Mouse (Mus musculus) urinary bladder, postnatal 10 days (tissue): ENCODE measurements around the gene Tyw3.

Source experiments
- DNase-seq: peaks from one replicate; pipeline ENCODE4 v3.0.0; 2022; ENCODE audit warnings: low spot score

The Tyw3 gene

DNA sequence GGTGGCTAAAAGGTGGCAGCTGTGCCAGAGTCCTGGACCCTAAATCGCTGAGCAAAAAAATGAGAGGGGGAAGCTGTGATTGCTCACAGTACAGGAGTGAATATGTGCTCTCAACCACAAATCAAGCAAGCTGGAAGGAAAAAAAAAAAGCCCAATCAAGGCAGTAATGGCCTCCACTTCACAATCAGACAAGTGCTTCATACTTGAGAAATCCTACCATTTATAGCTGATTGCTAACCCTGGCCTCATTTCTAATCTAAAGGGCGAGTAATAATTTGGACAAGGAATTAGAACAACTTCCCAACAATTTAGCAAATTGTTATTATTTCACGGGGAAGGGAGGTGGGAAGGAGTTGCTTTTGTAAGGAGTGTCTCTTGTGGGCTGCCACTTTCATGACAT lies 31.5 kb downstream of the Tyw3 start:
- no peak for DNase-seq

DNA sequence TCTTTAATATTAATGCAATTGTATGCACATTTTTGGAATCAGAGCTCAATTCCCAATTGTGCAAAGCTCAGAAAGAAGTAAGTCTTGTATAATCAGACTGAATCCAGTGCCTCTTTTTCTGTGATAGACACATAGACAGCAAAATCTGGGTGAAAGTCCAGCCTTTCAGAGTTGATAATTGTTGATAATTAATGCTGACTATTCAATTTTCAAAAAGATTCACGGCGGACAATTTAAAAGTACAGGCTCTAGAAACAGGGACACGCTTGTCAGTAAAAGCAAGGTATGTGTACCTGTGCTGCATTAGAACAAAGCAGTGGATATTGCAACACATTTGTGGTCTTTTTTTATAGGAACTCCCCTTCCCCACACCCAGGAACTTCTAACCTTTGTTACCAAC lies 34.7 kb downstream of the Tyw3 start:
- DNase-seq = no peak

DNA sequence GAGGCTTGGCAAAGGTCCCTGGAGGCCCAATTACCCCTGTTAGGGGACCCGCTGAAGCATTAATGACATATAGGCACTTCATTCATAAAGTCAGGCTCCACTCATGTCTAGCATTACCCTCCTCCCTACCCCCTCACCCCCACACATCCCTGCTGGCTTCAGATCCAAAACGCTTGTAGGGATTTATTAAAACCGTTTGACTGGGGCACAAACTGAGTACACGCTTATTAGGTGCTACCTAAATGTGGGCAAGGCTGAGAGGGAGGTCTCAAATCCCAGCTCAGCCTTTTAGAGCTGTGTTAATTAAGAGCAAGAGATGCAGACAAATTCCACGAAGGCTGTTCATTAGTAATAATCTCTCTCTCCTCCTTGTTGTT lies 45.9 kb downstream of the Tyw3 start:
- DNase-seq = no peak

DNA sequence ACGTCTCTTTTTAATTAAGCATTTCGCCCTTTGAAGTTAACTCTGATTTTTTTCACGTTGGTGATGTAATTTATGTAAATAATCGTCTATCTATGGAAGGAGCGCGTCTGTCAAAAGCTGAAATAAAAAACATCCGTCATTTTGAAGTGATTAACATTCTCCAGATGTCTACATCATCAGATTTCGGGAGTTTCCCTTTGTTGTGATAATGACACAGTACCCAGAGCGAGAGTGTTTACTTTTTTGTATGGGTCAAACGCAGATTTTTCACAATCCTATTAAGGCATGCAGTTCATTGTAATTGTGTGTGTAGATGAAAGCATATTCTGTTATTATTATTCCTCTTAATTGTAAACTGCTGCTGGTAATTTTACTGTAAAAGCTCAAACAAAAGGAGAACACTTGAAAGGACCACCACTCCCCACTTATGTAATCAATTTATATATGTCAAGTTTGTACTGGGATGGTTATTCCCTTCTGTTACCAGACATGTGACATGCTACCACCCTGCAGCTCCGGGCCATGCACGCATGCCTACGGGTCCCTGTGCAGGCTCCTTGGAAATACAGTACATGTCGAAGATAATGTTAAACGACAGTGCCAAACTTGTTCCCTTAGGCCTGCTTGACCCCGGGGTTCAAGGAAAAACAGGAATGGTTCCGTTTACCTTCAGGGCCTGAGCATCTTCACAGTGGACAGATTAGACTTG lies 46.4 kb downstream of the Tyw3 start:
- no peak for DNase-seq

DNA sequence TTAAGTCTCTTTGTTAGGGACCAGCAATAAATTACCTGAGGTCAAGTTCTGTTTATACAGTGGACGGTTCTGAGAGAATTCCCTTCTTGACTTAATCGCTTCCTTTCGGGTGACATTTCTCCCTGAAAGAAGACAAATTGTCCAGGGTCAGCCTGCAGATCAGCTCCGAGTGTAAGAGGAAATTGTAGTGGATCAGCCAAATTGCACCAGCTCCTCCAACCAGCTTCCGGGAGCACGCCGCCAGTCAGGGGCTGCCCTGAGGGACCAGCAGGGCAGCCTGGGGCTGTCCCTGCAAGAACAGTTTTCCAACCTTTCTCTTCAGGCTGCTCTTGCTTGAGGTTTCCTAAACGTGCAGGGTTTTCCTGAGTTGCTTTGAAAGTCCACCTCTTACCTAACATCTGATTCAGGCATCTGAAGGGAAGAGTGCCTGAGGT lies 48.0 kb downstream of the Tyw3 start:
- no peak for DNase-seq

DNA sequence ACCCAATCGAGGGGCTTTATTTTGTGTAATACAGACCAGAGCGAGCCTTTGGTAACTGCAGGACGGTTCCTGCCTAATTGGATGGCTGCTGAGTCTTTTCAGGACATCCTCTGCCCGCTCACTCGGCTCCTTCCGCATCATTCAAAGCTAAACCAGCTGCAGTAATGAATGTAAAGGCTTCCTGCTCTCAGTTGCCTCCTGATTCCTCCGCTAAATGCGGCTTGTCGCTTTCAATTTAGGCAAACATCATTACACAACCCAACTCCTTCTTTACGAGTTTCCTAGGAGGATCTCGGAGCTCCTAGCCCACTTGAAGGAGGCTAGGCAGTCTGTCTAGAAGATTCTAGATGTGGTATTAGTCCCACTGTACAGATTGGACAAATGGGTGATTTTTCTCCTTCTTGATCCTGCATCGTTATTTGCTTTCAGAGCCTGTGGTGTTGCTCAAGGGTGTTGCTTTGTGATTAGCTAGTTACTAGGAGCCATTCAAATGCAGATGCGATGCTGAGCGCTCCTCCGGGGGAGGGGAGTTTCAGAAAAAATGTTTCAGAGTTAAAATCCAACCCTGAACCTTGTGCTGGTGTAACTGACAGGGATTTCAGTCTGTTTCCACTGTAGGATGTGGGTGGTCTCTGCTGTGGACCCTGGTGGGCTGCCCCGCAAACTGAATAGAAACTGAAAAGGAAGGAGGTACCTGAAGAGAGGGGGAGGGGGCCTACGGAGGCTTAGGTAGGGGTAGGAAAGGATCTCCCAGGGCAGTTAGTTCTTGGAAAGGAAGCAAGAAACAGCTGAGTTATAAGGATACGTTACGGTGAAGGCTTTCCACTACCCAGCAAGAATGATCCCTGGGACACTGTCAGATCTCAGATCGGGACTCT lies 49.1 kb downstream of the Tyw3 start:
- no peak for DNase-seq

DNA sequence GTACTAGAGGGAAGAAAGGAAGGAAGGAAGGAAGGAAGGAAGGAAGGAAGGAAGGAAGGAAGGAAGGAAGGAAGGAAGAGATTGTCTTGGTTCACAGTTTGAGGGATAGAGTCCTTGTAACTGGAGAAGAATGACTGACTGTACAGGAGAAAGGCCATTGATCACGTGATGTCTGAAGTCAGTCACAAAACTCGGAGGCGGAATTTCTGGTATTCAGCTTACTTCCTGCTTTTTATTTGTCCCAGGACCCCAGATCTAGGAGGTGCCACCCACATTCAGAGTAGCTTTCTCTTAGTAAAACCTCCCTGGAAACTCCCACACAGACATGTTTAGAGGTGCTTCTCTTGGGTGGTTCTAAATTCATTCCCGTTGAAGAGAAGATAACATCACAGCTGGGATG lies 50.7 kb downstream of the Tyw3 start:
- DNase-seq = no peak

DNA sequence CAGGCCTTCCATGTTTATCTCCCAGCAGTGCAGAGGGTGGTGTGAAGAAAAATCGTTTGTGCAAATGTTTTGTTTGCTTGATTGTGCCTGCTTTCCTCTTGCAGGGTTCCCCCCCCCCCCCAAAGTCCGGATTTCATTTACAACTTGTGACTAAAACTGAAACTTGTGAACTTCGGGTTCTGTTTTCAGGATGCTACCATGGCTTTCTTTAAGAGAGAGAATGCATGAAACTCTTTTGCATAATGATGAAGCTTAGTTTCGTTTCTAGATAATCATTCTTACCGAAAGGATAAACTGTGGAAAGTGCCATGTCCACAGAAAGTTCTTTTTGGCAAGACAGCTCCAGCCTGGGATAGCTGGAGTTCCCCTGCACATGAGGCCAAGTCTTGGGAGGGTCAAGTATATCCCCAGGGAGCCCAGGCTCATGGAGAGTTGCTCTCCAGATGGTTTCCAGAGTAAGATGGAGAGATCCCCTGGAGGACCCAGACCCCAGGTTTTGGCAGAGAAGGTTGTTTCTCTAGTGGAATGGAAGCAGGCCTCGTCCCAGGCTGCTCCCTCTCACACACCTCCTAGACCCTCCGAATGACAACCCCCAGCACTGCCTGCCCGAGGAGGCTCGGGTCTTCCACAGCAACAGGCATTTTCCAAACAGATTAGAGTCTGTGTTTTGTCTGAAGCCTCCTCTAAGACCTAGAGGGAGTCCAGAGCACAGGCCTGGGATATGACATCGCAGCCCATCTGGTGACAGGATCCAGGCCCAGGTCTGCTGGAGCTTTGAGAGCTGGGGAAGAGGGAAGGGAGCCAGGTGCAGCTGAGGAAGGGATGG lies 56.6 kb downstream of the Tyw3 start:
- DNase-seq = no peak

DNA sequence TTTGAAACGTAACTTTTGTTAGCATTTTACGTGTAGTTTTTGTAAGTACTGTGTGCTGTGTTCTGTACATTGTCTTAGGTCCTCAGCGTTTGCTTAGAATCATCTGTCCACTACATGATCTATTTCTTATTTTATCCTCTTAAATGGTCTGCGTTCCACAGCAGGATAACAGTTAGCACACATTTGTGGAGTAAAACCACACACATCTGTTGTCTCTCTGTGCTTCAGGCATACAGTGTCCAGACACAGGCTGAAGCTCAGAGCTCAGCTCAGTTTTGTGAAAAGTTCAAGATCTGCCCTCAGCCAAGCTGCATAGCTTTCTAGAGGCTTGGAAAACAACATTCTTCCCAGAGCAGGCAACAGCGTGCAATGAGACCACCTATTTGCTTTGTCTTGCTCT lies 60.8 kb downstream of the Tyw3 start:
- no peak for DNase-seq

DNA sequence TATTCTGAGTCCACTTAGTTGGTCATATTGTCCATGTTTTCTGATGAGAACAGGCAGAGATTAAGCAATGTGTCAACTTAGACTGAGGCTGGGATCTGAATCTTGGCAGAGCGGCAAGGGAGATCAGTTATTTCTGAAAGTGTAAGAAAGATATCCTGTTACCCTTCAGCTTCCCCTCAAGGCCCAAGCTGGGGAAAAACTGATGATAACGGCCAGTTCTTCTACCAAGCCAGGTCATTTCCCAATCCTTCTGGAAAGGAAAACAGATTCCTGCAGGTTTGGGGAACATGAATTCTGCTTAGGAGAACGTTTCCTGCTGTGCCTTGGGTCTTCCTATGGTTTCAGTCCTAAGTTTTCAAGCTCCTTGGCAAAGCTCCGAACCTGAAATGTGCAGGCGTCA lies 63.7 kb downstream of the Tyw3 start:
- no peak for DNase-seq

DNA sequence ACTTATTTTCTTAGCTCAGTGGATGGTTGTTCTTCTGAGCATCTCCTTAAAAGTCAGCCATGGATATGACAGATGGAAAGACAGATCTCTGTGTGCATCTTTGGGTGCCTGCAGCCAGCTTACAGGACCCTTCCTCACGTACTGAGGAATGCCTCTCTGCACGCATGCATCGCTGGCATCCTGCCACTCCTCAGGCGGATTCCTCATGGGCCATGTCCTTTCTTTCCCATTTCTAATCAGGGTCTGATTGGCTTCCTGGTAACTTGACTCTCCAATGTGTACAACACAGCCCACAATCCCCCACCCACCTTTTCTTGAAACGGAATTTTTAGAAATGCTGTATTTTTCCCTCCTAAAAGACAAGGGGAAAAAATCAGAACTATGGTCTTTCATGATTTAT lies 67.9 kb downstream of the Tyw3 start:
- DNase-seq = no peak

DNA sequence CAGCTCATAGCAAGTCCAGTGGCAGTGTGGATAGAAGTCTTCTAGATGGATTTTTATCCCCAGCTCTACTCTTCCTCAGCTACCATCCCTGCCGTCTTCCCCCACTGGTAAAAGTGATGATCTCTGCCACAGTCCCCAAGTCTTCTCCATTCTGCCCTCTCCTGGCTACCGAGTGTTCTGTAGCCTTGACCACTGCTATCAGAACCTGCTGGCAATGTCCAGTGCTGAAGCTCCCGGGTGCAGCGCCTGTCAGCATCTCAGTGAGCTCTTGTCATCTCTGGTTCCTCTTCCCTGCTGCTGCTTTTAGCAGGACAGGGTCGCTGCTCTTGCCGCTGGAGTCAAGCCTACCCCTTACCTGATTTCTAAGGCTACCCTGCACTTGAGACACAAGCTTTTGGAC lies 70.3 kb downstream of the Tyw3 start:
- no peak for DNase-seq
